Mouse (Mus musculus): ENCODE measurements around the gene Gtf2a2. TPM values are rescaled to one million over a fixed set of nuclear protein-coding genes. Genes with fewer than 3 reads are reported as not detected.
"Not testable (repeated sequence)": the region's sequence is repeated elsewhere in the genome, so short reads cannot be mapped to it uniquely, and the experiment has no call there.

Gtf2a2 gene
- total RNA-seq, 2 experiments from 2014 or later = 63.3 to 65.0 TPM

GRCm38 (mm10) chr9:70015632-70016031 lies 3.3 kb downstream of the Gtf2a2 start:
- DNase-seq (ENCODE audit: low spot score in 2 of 2) = no peak

DNA sequence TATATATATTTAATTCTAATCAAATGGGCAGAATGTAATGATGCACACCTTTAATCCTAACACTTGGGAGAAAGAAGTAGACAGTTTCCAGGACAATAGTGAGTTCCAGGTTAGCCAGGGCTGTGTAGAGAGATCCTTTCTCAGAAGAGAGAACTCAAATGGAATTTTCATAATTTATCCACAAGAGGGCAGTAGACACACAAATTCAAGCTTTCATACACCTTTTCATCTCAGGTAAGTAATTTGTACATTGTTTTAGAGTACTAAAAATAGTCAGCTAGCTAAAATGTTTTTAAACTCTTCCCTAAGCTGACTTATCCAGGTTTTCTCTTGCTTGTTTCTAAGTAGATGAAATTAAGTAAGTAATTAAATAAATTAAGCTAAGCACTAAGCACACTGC lies 6.5 kb downstream of the Gtf2a2 start:
- DNase-seq (ENCODE audit: low spot score in 2 of 2) = peak in 1 of 2 experiments; percentile 10

DNA sequence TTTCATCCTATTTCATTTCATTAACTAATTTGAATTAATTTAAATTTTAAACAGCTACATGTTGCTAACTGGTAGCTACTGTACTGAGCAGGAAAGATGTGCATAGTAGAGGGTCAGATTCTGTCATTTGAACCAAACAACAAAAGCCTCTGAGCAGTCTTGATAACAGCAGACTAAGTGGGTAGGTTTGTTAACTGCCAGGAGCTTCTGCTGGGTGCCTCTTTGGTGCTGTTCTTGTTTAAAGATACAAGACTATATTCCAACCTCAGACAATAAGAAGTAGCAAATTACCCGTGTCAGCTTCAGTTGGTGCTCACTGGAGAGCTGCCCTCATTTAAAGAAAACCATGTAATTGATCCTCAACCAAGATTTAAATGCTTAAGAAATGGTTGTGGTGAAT lies 9.3 kb downstream of the Gtf2a2 start:
- no peak for DNase-seq (ENCODE audit: low spot score in 2 of 2)

DNA sequence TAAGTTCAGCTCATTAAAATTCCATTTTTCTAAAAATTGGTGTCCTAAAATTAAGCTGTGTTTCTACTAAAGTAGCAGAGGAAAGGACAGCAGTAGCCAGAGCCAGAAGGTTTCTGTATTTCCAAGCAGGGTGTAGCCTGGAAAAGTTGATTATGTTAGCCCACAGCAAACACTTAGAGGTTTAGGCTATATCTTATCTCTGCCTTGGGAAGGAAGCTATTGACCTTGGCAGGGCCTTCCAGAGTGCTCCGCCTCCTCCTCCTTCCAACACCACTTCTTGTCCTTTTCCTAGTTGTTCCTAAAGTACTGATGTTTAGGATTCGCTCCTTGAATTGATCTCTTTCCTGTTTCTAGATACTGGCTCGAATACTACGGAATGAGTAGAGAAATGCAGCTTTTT lies 9.7 kb downstream of the Gtf2a2 start:
- no peak for DNase-seq (ENCODE audit: low spot score in 2 of 2)

GRCm38 (mm10) chr9:70023615-70024014 lies 11.3 kb downstream of the Gtf2a2 start:
- not testable (repeated sequence) for DNase-seq (ENCODE audit: low spot score in 2 of 2)

GRCm38 (mm10) chr9:70024648-70025047 lies 12.3 kb downstream of the Gtf2a2 start:
- DNase-seq (ENCODE audit: low spot score in 2 of 2) = no peak

DNA sequence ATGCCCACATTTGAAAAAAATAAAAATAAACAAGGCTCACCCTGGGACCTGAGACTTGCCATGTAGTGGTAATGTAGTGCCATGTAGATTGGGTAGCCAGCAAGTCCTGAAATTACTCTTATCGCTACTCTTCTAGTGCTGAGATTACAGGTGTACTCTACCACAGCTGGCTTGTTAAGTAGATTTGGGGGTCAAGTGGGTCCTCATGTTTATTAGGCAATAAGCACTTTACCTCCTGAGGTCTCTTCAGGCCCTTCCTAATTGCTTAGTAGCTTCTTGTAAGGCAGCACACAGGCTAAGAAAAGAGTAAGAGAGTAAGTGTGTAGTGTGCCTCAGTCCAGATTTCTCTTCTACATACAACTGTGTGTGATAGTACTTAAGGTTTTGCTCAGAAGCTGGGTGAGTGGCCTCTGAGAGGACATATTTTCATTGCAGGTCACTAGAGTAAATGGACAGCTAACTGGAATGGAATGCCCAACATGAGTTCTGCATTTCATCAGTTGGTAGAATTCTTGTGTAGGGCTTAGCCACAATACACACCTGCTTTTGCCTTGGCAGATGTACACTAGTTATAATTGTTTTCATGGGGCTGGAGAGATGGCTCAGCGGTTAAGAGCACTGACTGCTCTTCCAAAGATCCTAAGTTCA lies 13.1 kb downstream of the Gtf2a2 start:
- DNase-seq (ENCODE audit: low spot score in 2 of 2) = no peak

- DNase-seq (ENCODE audit: low spot score in 2 of 2) = no peak
These were observed 19.8 kb downstream of the Gtf2a2 start for GRCm38 (mm10) chr9:70032167-70032566.

DNA sequence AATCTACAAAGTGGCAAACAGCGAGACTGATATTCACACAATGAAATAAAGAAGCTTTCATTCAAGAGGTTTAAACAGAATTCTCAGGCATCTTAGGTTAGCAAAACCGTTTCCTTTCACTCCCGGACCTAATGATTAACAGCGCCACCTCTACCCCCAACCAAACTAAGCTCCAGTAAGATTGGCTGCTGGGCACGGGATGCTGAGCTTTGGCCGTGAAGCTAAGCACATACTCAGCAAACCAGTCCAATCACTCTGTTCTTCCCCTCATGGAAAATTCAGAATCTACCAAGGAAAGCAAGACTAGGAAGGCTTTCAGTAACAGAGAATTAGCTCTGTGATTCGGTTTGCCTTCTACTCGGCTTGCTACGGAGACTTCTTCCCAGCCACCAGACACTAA lies 20.7 kb downstream of the Gtf2a2 start:
- DNase-seq (ENCODE audit: low spot score in 2 of 2) = no peak

DNA sequence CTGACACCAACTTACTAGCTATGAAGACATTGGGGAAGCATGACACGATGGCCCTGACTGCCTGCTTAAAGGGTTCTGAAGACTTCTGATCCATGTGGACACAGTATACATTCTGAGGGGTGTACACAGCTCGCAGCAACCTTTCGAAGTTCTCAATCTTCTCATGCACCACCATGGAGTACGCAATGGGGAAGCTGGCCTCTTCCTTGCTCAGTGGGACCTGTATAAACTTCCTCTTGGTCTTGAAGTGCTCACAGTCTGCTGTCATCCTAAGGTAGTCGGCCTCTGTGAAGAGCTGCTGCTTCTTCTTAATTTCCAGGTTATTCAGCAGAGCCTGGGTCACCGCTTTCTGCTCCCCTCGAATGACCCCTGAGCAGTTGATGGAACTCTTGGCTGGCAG lies 22.4 kb downstream of the Gtf2a2 start:
- no peak for DNase-seq (ENCODE audit: low spot score in 2 of 2)

- DNase-seq (ENCODE audit: low spot score in 2 of 2) = no peak
These were observed 24.3 kb downstream of the Gtf2a2 start for GRCm38 (mm10) chr9:70036646-70037045.

DNA sequence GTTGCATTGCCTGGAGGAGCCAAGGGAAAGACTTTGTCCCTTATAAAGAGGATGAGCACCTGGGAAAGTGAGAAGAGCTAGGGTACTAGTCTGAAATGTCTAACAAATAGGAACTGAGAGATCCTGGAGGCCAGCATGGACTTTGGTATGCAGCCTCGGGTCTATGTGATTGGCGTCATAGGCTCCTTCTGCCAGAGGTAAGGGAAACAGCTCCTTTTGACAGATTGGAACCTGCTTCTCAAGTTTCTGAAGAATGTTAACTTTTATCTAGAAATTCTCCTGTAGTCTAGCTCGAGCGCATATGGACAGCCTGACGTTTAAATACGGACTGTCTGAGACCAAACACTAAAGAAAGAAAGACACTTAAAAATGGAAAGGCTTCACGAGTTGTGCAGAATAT lies 25.6 kb downstream of the Gtf2a2 start, which contains the start of gene Gcnt3:
Gene Gcnt3 (minus strand): TSS at position 101 of the 400 bp plus-strand sequence.
- DNase-seq (ENCODE audit: low spot score in 2 of 2) = no peak

DNA sequence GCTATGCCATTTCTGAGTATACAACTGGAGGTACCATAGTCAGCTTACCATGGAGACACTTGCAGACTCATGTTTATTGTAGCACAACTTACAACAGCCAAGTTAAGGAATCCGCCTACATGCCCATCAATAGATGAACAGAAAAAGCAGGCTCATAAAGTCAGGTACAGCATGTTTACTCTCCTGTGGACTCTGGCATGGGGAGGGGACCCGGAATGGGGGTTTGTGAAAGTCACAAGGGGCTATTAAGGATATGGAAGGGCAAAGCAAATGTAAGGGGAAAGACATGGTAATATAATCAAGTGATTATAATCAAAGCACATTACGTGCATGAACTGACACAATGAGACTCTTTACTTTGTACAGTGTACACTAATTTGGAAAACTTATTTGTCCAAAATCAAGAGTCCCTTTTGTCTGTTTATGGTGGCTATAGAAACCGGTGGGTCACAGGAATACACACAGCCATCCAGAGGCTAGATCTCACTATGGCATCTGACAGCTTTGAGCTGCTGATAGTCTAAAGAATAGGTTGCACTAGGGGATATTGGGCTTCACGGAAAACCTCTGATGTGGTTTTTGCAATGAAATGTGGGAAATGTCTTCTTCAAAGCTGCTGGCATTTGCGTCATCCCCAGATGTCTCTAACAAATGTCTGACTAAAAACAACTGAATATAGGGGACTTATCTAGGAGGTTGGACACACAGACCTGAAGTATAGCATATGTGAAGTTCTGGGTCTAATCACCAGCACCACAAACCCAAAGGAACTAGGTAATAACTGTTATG lies 27.4 kb downstream of the Gtf2a2 start:
- no peak for DNase-seq (ENCODE audit: low spot score in 2 of 2)

DNA sequence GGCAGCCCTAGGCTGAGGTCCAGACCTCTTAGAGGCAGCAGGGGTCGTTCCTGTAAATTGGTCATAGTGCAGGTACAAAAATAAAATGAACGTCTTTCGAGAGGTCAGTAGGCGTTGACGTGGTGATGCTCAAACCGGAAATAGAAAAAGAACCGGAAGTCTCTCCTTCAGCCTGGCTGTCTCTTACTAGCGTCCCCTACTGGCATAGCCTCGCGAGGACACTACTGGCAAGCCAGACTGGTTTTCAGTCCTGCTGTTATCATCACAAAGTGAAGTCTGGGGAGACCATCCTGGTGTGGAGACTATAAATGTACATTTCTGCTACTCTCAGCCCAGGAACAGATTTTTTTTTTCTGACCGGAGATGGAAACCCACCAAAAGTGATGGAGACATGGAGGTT lies 28.2 kb downstream of the Gtf2a2 start:
- DNase-seq (ENCODE audit: low spot score in 2 of 2) = no peak

DNA sequence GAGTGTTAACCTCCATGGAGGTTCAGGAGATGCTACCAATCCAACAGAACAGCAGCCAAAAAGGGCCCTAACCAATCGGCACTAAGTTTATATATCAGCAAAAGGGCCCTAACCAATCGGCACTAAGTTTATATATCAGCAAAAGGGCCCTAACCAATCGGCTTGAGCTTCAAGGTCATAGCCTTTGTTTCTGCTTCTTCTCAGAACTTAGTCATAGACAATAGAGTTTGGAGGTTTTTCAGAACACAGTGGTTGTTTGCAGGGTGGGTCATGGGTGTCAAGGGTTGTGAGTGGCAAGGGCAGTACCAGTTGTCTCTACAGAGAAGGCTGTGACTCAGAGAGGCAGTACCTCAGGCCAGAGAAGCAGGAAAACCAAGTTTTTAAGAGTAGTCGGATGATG lies 29.8 kb downstream of the Gtf2a2 start:
- DNase-seq (ENCODE audit: low spot score in 2 of 2) = no peak

- no peak for DNase-seq (ENCODE audit: low spot score in 2 of 2)
These were observed 30.6 kb downstream of the Gtf2a2 start for GRCm38 (mm10) chr9:70042935-70043334.

GRCm38 (mm10) chr9:70044865-70045264 lies 32.5 kb downstream of the Gtf2a2 start:
- DNase-seq (ENCODE audit: low spot score in 2 of 2) = no peak

GRCm38 (mm10) chr9:70046255-70046654 lies 33.9 kb downstream of the Gtf2a2 start:
- no peak for DNase-seq (ENCODE audit: low spot score in 2 of 2)

DNA sequence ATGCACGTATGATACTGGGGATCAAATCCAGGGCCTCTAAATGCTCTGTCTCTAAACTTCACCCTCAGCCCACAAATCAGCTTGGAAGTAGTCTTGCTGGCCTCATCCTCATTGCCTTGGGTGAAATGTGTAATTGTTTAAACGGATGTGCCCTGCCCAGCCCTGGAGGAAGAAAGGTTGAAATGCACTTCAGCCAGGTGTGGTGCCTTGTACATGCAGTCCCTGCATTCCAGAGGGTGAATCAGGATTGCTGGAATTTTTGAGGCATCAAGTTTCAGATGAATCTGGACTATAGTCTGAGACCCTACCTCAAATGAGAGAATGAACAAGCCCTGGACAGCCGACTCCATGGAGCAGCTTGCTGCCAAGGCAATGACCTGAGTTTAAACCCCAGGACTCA lies 35.5 kb downstream of the Gtf2a2 start:
- DNase-seq (ENCODE audit: low spot score in 2 of 2) = no peak

DNA sequence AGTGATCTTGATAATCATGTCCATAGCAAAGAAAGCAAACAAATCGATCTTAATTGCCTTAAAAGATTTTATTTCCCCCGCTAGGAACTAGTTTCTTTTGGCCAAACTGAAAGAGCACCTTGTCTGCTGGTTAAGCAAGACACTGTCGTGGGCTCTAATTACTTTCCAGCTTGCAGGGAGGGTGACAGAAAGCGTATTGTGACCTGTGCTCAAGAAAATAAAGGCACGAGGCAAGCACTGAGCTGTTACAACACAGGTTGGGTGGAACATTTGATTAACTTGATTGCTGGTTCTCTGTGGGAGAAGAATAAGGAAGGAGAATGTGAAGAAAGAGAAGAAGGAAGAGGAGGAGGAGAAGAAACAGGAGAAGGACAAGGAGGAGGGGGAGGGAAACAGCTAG lies 35.9 kb downstream of the Gtf2a2 start:
- DNase-seq (ENCODE audit: low spot score in 2 of 2) = no peak

- no peak for DNase-seq (ENCODE audit: low spot score in 2 of 2)
These were observed 36.5 kb downstream of the Gtf2a2 start for GRCm38 (mm10) chr9:70048751-70049415.

- no peak for DNase-seq (ENCODE audit: low spot score in 2 of 2)
These were observed 37.0 kb downstream of the Gtf2a2 start for GRCm38 (mm10) chr9:70049416-70049783.

Data from layer of hippocampus, postnatal 14 days (tissue).